Mouse (Mus musculus): ENCODE results near the gene Cnbd2. TPM values are rescaled to one million over a fixed set of nuclear protein-coding genes. Genes with fewer than 3 reads are reported as not detected.

Gene Cnbd2
- 1.6 TPM in 2 replicates for polyA plus RNA-seq (2012; rRNA removed; ENCODE audit: low replicate concordance)

GRCm38 (mm10) chr2:156312297-156312897 lies at the start of gene Cnbd2, which contains the start of gene Scand1:
Gene Cnbd2, plus strand, starts transcription at chr2:156312299.
Gene Scand1, minus strand, starts transcription at chr2:156312704.

GRCm38 (mm10) chr2:156420694-156421380 lies 108.7 kb downstream of the Cnbd2 start, which contains the start of gene Epb41l1:
Gene Epb41l1, plus strand, starts transcription at chr2:156420909.

Other genes with a start within 250 kb of the Cnbd2 start
- 4.6 and 6.2 TPM in 2 replicates for gene Spag4, start 247.1 kb upstream of the Cnbd2 start, polyA plus RNA-seq (2012; rRNA removed; ENCODE audit: low replicate concordance)
- 88.5 and 117 TPM in 2 replicates for gene Cpne1, start 200.3 kb upstream of the Cnbd2 start, polyA plus RNA-seq (2012; rRNA removed; ENCODE audit: low replicate concordance)
- gene Rbm12, start 200.3 kb upstream of the Cnbd2 start, polyA plus RNA-seq (2012; rRNA removed; ENCODE audit: low replicate concordance), result 9.4 and 17.0 TPM in 2 replicates
- 2.4 and 4.8 TPM in 2 replicates for gene Gm28036, start 185.2 kb upstream of the Cnbd2 start, polyA plus RNA-seq (2012; rRNA removed; ENCODE audit: low replicate concordance)
- 181 and 383 TPM in 2 replicates for gene Romo1, start 168.3 kb upstream of the Cnbd2 start, polyA plus RNA-seq (2012; rRNA removed; ENCODE audit: low replicate concordance)
- gene Nfs1, start 168.1 kb upstream of the Cnbd2 start, polyA plus RNA-seq (2012; rRNA removed; ENCODE audit: low replicate concordance), result 67.7 and 98.0 TPM in 2 replicates
- 34.1 and 83.0 TPM in 2 replicates for gene Rbm39, start 132.1 kb upstream of the Cnbd2 start, polyA plus RNA-seq (2012; rRNA removed; ENCODE audit: low replicate concordance)
- 16.7 and 22.2 TPM in 2 replicates for gene Phf20, start 115.8 kb upstream of the Cnbd2 start, polyA plus RNA-seq (2012; rRNA removed; ENCODE audit: low replicate concordance)
- gene Scand1, start 405 bp downstream of the Cnbd2 start, polyA plus RNA-seq (2012; rRNA removed; ENCODE audit: low replicate concordance), result 66.7 and 462 TPM in 2 replicates
- 36.6 and 78.1 TPM in 2 replicates for gene Epb41l1, start 108.6 kb downstream of the Cnbd2 start, polyA plus RNA-seq (2012; rRNA removed; ENCODE audit: low replicate concordance)
- 28.5 and 31.4 TPM in 2 replicates for gene Aar2, start 235.3 kb downstream of the Cnbd2 start, polyA plus RNA-seq (2012; rRNA removed; ENCODE audit: low replicate concordance)